Mouse (Mus musculus) regulatory T cell (primary cell): Measurements from ENCODE around the gene Isoc2a.
"Not testable (repeated sequence)": the region's sequence is repeated elsewhere in the genome, so short reads cannot be mapped to it uniquely, and the experiment has no call there.

ENCODE experiments used
- in situ Hi-C: fragments of 300-600 bp; cut with MboI, MseI; formaldehyde crosslinking; loops from one replicate; pipeline ENCODE4 v1.15.1; 2025; ENCODE audit warnings: high pct_unique_total_duplicates

Isoc2a gene

DNA sequence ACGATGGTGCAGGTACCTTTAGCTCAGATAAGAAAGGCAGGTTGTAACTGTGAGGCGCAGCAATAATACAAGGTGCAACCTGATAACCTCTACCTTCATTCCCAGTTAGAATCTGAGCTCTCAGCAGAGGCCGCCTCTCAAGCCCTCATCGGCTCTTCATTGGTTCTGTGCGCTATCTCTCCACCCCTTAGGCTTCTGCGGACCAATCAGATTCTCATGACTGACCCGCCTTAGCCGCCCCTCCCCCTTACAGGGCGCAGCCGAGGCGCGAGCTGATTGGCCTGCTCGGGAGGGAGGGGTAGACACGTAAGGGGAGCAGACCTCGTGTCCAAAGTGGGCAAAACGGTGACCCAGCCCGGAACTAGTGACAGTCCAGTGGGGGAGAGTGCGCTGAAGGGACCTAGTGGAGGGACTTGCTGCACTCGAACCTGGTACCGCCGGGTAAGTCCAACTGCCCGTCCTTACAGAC lies at the start of gene Isoc2a:
Gene Isoc2a (plus strand): TSS at position 401 of the 469 bp plus-strand sequence.
- in situ Hi-C loops: loop anchor here (5.0 kb wide), 1 partner anchor 51 kb away; the partner anchor contains the start of gene Ssc5d

DNA sequence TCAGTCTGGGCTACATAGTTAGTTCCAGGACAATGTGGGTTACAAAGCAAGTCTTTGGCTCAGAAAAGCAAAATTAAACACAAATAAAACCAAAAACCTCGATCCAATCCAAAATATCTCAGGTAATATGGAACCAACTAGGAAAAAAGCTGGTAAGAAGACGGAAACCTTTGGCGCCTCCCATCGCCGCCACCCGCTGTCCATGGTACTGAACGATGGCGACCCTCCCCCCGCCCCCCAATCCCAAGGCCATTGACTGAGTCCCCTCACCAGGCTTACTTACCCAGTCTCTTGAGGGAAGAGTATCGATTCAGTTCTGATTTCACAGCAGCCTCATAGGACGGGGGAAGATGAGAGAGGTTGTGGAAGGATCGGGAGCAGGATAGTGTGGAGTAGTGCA lies 46.5 kb upstream of the Isoc2a start:
- in situ Hi-C loops: no loop called here

DNA sequence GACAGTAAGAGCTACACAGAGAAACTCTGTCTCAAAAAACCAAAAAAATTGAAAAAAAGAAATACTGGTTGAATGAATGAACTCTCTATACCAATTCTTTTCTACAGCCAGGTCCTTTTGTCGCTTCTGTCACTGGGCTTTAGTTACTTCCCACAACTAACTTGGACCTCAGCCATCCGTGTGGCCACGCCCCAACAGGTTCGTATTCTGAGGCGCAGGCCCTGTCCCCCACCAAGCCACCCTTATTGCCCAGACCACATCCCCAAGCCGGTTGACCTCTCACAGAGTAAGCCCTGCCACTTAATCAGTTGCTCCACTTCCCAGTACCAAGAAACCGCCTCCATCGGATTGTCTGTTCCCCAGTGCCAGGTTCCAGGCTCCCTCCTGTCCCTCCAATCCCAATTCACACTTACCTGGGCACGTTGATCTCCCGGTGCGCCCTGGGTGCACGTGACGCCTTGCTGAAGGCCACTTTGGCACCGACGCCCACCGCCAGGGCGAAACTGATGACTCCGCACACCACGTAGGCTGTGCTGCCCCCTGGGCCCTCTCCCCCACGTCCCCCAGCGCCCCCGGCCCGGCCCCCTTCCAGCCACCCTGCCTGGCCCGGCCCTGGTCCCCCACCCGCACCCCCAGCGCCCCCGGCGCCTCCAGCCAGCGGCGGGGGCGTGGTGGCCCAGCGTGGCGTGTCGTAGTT lies 41.2 kb upstream of the Isoc2a start:
- in situ Hi-C loops: no loop called here

DNA sequence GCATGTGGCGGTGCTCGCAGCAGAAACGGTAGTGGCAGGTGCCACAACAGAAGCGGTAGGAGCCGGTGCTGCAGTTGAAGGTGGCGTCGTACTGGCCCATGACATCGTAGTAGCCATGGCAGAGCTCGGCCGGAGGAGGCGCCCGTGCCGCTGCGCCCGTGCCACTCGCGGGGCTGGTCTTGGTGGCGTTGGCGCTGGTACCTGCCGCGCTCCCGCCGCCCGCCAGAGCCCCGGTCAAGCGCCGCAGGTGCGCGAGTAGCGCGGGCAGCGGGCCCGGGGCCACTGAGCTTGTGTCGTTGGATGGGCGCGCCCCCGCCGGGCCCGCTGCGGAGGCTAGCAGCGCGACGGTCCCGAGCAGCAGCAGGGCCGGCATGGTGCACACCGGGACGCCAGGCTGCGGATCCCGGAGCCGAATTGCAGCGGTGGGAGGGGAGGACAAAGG lies 40.6 kb upstream of the Isoc2a start:
- in situ Hi-C loops: no loop called here

DNA sequence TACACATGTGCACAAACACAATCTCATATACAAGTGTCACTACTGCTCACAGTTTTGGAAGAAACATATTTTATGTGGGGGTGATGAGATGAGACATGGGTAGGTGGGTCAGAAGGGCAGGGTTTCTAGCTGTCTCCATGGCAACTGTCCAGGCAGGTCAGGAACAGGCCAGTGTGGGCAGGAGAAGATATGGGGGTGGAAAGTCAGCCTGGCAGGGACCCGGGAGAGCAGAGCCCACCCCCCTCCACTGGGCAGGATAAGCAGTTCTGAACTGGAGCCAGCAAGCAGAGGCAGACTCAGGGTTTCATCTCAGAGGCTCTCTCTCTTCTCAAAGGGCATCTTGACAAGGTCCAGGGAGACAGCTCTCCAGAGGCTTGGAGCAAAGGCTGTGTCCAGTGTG lies 39.3 kb upstream of the Isoc2a start:
- in situ Hi-C loops: no loop called here

DNA sequence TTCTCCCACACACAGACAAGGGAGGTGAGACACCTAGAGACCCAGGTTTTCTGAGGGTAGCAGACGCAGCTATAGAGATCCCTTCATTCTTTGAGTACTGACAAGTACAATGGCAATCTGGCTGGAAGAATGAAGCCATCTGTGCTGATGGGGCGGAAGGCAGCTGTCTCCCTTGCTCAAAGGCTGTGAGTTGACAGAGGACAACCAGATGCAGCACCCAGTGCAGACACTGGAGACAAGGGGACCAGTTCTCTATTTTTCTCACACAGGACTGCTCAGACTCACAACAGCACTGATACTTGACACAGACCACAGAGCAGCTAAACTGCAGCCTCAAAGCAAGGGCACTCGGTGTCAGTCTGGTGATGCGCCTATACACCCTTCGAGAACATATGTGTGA lies 34.9 kb upstream of the Isoc2a start:
- in situ Hi-C loops: no loop called here

DNA sequence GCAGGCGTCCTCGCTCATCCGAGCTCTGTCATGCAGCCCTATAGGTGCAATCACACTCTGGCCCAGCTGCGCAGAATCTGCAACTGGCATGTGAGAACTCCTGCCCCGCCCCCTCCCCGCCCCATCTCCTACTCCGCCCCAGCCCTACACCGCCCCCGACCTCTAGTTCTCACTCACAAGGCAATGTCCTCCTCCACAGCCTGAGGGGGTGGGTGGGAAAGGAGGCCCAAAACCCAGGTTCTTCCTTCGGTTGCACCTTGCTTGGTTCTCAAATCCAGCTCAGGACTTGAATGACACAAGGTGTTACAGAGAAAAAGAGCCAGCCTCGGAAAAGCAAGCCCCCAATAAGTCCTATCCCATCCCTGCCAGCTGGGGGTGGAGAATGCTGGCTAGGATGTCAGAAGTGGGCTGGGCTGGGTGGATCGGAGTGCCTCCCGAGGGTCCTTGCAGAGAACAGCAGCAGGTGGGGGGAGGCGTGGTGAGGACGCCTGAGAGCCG lies 34.3 kb upstream of the Isoc2a start:
- in situ Hi-C loops: no loop called here

DNA sequence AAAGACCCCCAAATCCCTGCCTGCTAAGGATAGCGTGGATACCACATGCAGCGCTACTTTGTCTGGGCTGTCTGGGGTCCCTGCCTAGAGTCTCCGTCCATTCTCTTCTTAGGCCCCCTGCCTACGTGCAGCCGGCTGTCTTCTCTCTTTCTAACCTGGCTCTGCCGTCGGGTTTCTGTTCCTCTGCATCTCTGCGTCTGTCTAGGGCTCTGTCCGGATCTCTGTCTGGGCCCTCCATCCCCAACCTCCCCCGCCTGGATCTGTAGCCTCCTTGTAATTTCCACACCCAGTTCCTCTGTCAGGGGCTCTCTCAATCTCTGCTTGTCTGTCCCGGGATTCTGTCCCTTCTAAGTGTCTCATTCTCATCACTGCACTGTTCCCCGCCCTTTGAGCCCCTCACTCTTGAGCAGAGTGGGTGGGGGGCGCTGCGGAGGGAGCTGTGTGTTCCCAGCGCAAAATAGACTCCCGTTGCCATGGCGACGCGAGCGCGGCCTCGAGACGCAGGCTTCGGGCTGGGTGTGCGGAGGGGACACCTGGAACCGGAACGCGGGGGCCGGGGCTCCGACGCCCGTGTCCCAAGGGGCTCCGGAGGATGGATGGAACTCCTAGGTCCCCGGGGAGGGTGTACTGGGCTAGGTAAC lies 33.2 kb upstream of the Isoc2a start:
- in situ Hi-C loops: no loop called here

DNA sequence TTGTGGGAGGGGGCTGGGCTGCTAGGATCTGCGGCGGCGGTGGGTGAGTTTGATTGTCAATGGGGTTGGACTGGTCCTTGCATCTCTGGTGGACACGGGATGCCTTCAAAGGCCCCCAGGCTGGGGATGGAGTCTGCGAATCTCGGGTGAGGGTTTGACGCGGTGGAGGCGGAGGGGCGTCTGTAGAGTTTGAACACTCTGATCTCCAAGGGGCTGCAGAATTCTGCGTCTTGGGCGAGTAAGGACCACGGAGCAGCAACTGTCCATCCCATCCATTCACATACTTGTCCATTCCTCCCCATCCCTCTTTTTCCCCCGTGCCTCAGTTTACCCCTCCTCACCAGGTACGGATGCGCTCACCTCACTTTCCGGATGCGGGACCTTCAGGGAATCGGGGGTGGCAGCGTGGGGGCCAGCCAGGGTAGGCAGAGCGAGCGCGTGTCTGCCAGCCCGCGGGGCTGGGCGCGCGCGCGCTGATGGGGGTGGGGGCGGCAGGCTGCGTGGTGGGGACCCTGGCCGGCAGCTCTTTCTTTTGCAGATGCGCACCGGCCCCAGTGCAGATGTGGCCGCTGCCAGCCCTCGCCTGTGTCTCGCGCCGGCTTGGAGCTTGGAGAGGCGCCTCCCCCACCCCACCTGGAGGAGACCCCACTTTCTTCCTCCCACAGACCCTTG lies 32.6 kb upstream of the Isoc2a start, which contains the start of gene Shisa7:
Gene Shisa7 (minus strand): TSS at position 452 of the 672 bp plus-strand sequence.
- in situ Hi-C loops: no loop called here

DNA sequence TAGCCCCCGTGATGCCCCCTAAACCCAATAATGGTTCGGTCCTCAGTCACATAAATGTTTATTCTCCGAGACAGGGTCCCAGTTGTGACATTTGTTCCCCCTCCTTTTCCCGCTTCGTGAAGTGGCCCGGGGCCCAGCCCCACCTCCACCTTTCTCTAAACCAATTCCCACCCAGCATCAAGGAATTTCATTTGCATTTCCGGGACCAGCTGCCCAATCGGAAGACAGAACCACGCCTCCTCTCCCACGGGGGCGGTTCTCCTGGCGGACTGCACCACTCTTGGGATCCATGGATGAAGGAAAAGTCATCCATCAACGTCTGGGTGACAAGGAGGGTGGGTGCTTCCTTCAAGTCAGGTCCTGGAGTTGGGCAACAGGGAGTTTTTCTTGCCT lies 32.0 kb upstream of the Isoc2a start:
- in situ Hi-C loops: no loop called here

DNA sequence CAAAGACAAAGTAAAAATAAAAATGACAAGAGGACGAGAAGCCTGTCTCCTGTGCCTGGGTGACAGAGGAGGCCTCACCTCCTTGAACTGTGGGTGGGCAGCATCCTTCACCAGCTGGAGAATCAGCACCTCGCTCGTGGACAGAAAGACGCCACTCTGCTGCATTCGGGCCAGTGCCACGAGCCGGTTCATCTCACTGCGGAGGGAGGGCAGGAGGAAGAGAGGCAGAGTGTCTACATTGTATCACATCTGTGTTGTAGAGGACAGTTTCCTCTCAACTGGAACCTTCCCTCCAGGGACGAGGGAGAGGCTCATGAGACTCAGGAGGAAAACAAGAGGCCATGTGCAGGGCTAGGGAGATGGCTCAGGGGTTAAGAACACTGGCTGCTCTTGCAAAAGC lies 27.6 kb upstream of the Isoc2a start:
- in situ Hi-C loops: no loop called here

DNA sequence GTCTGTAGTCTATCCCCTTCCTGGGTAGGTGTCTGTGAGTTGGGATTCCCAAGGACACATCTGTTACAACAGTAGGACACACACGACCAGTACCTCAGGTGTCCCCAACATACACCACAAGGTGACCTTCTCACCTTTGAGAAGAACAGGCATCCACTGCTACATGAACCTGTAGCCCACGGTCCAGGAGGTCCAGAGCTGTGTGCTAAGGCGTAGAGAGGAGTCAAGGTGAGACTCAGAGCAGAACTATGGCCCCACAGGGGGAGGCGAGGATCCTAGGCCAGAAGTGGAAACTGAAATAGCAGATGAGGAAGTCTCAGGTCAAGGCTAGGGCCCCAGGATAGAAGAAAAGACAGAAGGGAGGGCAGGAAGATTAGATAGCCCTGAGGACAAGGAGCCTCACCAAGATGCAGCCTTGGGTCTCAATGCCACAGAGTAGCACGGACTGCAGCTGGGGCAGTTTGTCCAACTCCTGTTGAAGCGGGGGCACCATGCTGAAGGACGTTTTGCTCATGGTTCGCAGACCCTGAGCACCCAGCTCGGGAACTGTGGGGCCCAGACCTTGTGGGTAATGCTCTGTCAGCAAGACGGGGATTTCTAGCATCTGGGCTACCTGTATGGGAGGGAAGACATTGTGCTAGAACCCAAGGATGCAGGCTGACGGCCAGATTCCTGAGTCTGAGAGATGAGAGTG lies 26.2 kb upstream of the Isoc2a start:
- in situ Hi-C loops: no loop called here

DNA sequence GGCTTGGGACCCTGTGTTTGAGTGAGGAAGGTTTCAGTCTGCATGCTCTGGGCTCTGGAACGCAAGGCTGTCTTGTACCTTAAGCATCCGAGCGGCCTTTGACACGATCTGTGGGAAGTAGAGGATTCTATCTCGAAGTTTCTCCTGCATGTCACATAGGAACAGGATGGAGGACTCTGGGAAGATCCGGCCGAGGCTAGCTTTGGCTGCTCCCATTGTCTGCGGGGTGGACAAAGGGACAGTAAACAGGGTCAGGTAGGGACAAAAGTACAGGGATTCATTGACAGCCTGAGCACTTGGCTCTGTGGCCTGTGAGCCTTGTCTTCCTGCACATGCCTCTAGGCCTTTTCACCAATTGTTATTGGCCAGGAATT lies 25.7 kb upstream of the Isoc2a start:
- in situ Hi-C loops: no loop called here

DNA sequence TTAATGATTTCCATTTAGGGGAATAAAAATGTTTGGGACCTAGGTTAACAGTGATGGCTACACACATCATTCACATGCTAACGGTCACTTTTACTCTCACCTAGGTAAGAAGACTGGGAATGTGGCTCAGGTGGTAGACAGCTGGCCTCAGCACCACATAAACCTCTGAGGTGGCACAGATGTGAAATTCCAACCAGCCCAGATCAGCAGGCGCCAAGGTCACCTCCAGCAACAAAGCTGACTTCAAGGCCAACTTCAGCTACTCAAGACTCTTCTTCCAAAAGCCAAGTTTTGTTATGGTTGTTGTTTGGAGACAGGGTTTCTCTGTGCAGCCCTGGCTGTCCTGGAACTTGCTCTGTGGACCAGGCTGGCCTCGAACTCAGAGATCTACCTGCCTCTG lies 23.3 kb upstream of the Isoc2a start:
- in situ Hi-C loops: no loop called here

DNA sequence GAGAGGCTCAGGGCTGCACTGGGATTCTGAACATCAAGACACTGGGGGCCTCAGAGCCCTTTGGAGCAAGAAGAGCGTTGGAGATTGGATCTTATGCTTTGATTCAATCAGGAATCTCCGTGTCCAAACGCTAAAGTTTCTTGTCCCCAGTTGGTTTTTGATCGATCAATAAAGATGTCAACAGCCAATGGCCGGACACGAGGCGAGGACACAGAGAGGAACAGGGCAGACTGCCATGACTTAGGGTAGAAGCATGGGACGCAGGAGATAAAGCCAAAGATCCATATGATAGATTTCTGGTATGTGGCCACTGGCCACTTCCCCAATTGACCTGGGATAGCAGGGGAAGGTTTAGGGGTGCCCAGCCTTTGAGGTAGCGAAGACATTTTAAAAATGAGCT lies 20.4 kb upstream of the Isoc2a start:
- in situ Hi-C loops: loop anchor here (5.0 kb wide), 1 partner anchor 51 kb away; the partner anchor contains the start of gene Gm36210

DNA sequence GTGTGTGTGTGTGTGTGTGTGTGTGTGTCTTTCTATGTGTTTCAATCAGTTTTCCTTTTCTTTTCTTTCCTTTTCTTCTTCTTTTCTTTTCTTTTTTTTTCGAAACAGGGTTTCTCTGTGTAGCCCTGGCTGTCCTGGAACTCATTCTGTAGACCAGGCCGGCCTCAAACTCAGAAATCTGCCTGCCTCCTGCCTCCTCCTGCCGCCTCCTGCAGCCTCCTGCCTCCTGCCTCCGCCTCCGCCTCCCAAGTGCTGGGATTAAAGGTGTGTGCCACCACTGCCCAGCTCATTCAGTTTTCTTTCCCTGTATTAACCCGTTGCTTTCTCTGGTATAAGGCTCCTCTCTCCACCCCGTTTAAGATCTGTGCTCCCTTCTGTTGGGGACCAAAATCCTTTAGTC lies 19.6 kb upstream of the Isoc2a start:
- in situ Hi-C loops: loop anchor here (5.0 kb wide), 1 partner anchor 50 kb away; the partner anchor contains the start of gene Gm36210

DNA sequence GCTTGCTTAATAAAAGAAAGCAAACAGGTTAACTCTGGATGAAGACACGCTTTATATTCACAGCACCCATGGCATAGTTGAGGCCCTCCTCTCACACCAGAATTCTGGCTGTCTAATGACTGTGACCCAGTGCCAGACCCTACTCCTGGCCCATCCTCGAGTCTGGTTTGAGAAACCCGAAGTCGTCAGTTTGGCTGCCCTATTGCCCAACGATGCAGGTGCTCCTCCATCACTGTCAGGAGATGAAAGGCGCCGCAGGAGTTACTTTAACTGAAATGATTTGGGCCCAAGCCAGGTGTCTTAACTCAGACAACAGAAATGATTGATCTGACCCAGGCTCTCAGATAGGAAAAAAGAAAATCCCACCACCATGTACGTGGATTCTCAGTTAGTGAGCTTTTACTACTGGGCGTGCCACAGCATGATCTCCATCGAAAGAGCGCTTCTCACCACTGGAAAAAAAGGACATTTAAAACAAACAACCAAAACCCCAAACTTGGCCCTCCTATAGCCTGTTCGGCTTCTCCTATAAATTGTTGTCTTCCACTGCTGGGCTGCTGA lies 17.5 kb upstream of the Isoc2a start:
- in situ Hi-C loops: loop anchor here (5.0 kb wide), 1 partner anchor 48 kb away; the partner anchor contains the start of gene Gm36210

DNA sequence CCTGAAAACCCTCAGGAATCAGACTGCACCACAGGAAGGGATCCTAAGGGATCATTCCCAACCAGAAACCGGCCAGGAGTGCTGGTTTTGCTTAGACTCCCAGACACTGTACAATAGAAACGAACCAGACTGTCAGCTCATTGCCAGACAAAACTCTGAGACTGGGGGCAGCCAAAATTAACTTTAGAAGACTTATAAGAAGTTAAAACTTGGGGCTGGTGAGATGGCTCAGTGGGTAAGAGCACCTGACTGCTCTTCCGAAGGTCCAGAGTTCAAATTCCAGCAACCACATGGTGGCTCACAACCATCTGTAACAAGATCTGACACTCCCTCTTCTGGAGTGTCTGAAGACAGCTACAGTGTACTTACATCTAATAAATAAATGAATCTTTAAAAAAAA lies 16.0 kb upstream of the Isoc2a start:
- in situ Hi-C loops: not testable (repeated sequence)

DNA sequence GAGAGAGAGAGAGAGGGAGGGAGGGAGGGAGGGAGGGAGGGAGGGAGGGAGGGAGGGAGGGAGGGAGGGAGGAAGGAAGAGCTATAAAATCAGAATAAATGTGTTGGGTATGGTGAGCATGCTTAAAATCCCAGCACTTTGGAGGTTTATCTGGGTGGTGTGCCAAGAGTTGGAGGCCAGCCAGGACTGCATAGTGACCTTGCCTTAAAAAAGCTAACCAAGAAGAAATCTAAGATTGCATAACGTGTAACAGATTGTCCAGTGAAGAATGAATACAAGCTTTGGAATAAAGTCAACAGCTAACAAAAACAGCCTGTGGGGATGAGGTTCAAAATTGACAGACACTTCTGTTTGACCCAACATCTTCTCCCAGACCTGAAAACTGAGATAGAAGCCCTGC lies 13.9 kb upstream of the Isoc2a start:
- in situ Hi-C loops: no loop called here

DNA sequence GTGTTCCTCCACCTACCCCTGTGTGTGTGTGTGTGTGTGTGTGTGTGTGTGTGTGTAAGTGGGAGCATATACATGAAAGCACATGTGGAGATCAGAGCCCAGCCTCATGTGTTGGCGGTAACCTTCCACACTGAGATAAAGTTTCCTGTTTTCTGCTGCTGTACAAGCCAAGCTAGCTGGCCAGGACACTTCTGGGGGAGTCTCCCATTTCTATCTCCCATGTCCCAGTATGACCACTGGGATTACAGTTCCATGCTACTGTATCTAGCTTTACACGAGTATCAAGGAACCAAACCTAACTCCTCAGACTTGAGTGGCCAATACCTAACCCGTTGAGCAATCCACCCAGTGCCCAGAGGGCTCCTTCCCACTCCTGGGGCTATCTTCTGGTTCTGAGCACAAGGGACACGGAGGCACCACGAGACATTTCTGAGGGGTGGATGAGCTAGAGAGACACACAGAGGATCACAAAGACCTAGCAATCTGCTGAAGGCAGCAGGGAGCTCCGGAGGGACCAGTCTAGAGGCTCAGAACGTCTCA lies 13.3 kb upstream of the Isoc2a start:
- in situ Hi-C loops: no loop called here
